Comparison of ENCODE assay signal across 8 mouse cellular contexts in genomic region chr1:86505461-86505860, GRCm38 (mm10). TPM values are rescaled to one million over a fixed set of nuclear protein-coding genes. Genes with fewer than 3 reads are reported as not detected.
A peak's percentile ranks its signal among the peaks of the same experiment; 100 is the strongest.
DNase-seq lines count a peak whose midpoint lies in the region; ATAC-seq and TF ChIP-seq lines count a peak whose summit lies in the region.

No protein-coding gene starts in this region.

- peak overlapping the region; percentile 74 for H3K4me2 ChIP-seq in kidney, embryonic 15.5 days
- H3K4me2 ChIP-seq in intestine, postnatal 0 days (replicated peaks; ENCODE audit: low read depth), result no peak overlapping the region
- peak overlapping the region; percentile 47; the same call in 1 of the 2 replicates for H3K4me2 ChIP-seq in midbrain, embryonic 11.5 days

- H3K4me1 ChIP-seq in kidney, embryonic 15.5 days, result peaks cover 66% of the 10 kb centered on the region
- H3K4me1 ChIP-seq in intestine, postnatal 0 days (replicated peaks; ENCODE audit: control insufficient read depth, insufficient read depth, low read length), result peaks cover 7% of the 10 kb centered on the region
- peaks cover 40% of the 10 kb centered on the region for H3K4me1 ChIP-seq in midbrain, embryonic 11.5 days (ENCODE audit: control insufficient read depth, insufficient read depth, low read length)

- intact Hi-C loops in gastrocnemius, postnatal 14 days (cut with DNase I; ENCODE audit: low total_unique reads), result no loop called here

- whole genome bisulfite sequencing in kidney, embryonic 15.5 days, result 25% methylated on average over 1 of the region's 1 CpGs
- WGBS in intestine, postnatal 0 days, result 64% methylated on average over 1 of the region's 1 CpGs
- 45% methylated on average over 1 of the region's 1 CpGs for WGBS in midbrain, embryonic 11.5 days

- peak overlapping the region; percentile 44; the same call in 1 of the 2 replicates for H3K4me3 ChIP-seq in kidney, embryonic 15.5 days (replicated peaks)
- H3K4me3 ChIP-seq in intestine, postnatal 0 days (ENCODE audit: low read depth, low read length), result no peak overlapping the region
- no peak overlapping the region for H3K4me3 ChIP-seq in midbrain, embryonic 11.5 days (ENCODE audit: low read depth, low read length)

- H3K36me3 ChIP-seq in kidney, embryonic 15.5 days, result no peaks in the 10 kb centered on the region
- H3K36me3 ChIP-seq in intestine, postnatal 0 days (ENCODE audit: control insufficient read depth, insufficient read depth), result no peaks in the 10 kb centered on the region
- H3K36me3 ChIP-seq in midbrain, embryonic 11.5 days (ENCODE audit: control insufficient read depth, insufficient read depth, low read length), result no peaks in the 10 kb centered on the region

- H3K27ac ChIP-seq in kidney, embryonic 15.5 days, result peak overlapping the region; percentile 98
- peak overlapping the region; percentile 51 for H3K27ac ChIP-seq in intestine, postnatal 0 days (ENCODE audit: low read depth, low read length)
- H3K27ac ChIP-seq in midbrain, embryonic 11.5 days (ENCODE audit: low read depth, low read length), result peak overlapping the region; percentile 92

- H3K9me3 ChIP-seq in kidney, embryonic 15.5 days (replicated peaks), result no peaks in the 10 kb centered on the region
- H3K9me3 ChIP-seq in intestine, postnatal 0 days (ENCODE audit: control insufficient read depth), result no peaks in the 10 kb centered on the region
- H3K9me3 ChIP-seq in midbrain, embryonic 11.5 days (ENCODE audit: control insufficient read depth, low read length), result no peaks in the 10 kb centered on the region

- no peak for ATAC-seq in kidney, embryonic 15.5 days (replicated peaks; ENCODE audit: low FRiP score)
- no peak for ATAC-seq in intestine, postnatal 0 days
- no peak for ATAC-seq in midbrain, embryonic 11.5 days (ENCODE audit: low FRiP score)

- TF ChIP-seq CTCF in intestine, postnatal 0 days (IDR thresholded peaks at IDR 0.05; ENCODE audit: low read depth), result no peak

- no peak for DNase-seq in kidney, adult 18-20 months
- DNase-seq in R1 (ENCODE audit: low read depth, low spot score), result peak; percentile 35
- DNase-seq in gastrocnemius, postnatal 14 days, result peak; percentile 62
- no peak for DNase-seq in midbrain, embryonic 11.5 days (ENCODE audit: low spot score, missing footprints)
- no peak for DNase-seq in urinary bladder, postnatal 36 days (ENCODE audit: low spot score in 2 of 2)
- no peak for DNase-seq in frontal cortex, postnatal 36 days (ENCODE audit: low spot score in 2 of 2)

- no peaks in the 10 kb centered on the region for H3K27me3 ChIP-seq in kidney, embryonic 15.5 days
- no peaks in the 10 kb centered on the region for H3K27me3 ChIP-seq in intestine, postnatal 0 days (replicated peaks; ENCODE audit: control insufficient read depth, insufficient read depth, low read length)
- H3K27me3 ChIP-seq in midbrain, embryonic 11.5 days (ENCODE audit: control insufficient read depth, insufficient read depth, low read length), result no peaks in the 10 kb centered on the region

- peak overlapping the region; percentile 66 for H3K9ac ChIP-seq in kidney, embryonic 15.5 days
- H3K9ac ChIP-seq in intestine, postnatal 0 days (ENCODE audit: low read depth, low read length), result no peak overlapping the region
- H3K9ac ChIP-seq in midbrain, embryonic 11.5 days (ENCODE audit: low read length), result peak overlapping the region; percentile 68

RNA-seq across cellular contexts. Expression of gene Ptma, which starts 21.1 kb away (rescaled TPM):
- polyA plus RNA-seq in kidney, embryonic 15.5 days (2015; fragmentation: Nextera tagmentation; extraction: Ambion mirVana), result 2,949 and 3,271 TPM in 2 replicates
- 100 to 1,000 TPM; 184 to 248 TPM for total RNA-seq in gastrocnemius, postnatal 14 days (2021)
- polyA plus RNA-seq in intestine, postnatal 0 days (2015; fragmentation: Nextera tagmentation; extraction: Ambion mirVana), result 1,008 and 1,098 TPM in 2 replicates
- 3,090 and 3,352 TPM in 2 replicates for polyA plus RNA-seq in midbrain, embryonic 11.5 days (2014; fragmentation: Nextera tagmentation; extraction: Ambion mirVana)

Comparison
In these comparisons a context has a peak if more than half of its experiments do, and no peak if none do; other contexts are left out.
1. DNase-seq: peak in R1 (single experiment) and gastrocnemius, postnatal 14 days (single experiment); none in kidney, adult 18-20 months (single experiment), midbrain, embryonic 11.5 days (single experiment), urinary bladder, postnatal 36 days (0 of 2) and frontal cortex, postnatal 36 days (0 of 2).
2. Peak in every context shown above with its lines, with median percentiles within 50 percentile points of each other: H3K27ac ChIP-seq.